Mouse (Mus musculus) embryonic facial prominence, embryonic 13.5 days (tissue): ENCODE data around the gene H2al1j. TPM values are rescaled to one million over a fixed set of nuclear protein-coding genes. Genes with fewer than 3 reads are reported as not detected.
"Not testable (repeated sequence)": the region's sequence is repeated elsewhere in the genome, so short reads cannot be mapped to it uniquely, and the experiment has no call there.

ENCODE experiments used
- ATAC-seq: fragments of 200-750 bp; cut with Nextera tagmentation; 2 replicates; pipeline ENCODE4 v1.8.0; 2017; ENCODE audit warnings: low read depth; ENCODE audit not compliant: insufficient number of reproducible peaks, insufficient read depth, low FRiP score, low TSS enrichment
- H3K27ac ChIP-seq: fragments of 300-500 bp; sonication (generic); 2 replicates; pipeline ENCODE4 v1.5.1; 2015; ENCODE audit warnings: moderate library complexity, mild to moderate bottlenecking, inconsistent platforms
- H3K27me3 ChIP-seq: fragments of 300-500 bp; sonication (generic); 2 replicates; pipeline ENCODE4 v1.6.1; 2015; ENCODE audit warnings: mild to moderate bottlenecking, inconsistent platforms
- H3K36me3 ChIP-seq: fragments of 300-500 bp; sonication (generic); 2 replicates; pipeline ENCODE4 v1.6.1; 2015; ENCODE audit warnings: mild to moderate bottlenecking, inconsistent platforms
- H3K4me1 ChIP-seq: fragments of 300-500 bp; sonication (generic); 2 replicates; pipeline ENCODE4 v1.6.1; 2015; ENCODE audit warnings: inconsistent platforms
- H3K4me2 ChIP-seq: fragments of 300-500 bp; sonication (generic); 2 replicates; pipeline ENCODE4 v1.6.1; 2015; ENCODE audit warnings: moderate library complexity, mild to moderate bottlenecking, inconsistent platforms
- H3K4me3 ChIP-seq: fragments of 300-500 bp; sonication (generic); 2 replicates; pipeline ENCODE4 v1.5.1; 2015; ENCODE audit warnings: mild to moderate bottlenecking, inconsistent platforms
- H3K9ac ChIP-seq: fragments of 300-500 bp; sonication (generic); 2 replicates; pipeline ENCODE4 v1.6.1; 2015; ENCODE audit warnings: mild to moderate bottlenecking, inconsistent platforms
- H3K9me3 ChIP-seq: fragments of 300-500 bp; sonication (generic); 2 replicates; pipeline ENCODE4 v1.6.1; 2016; ENCODE audit warnings: inconsistent platforms
- WGBS: fragments of 180-500 bp; shearing (Covaris S2); methylation state at CpG from one replicate; pipeline ENCODE4 v1.1.7; 2015; ENCODE audit warnings: mixed read lengths; 5-methylcytosine and 5-hydroxymethylcytosine counted together
- polyA plus RNA-seq: library from polyadenylated mRNA; unstranded; fragments of >200 nt; fragmentation: Nextera tagmentation; extraction: Ambion mirVana; gene quantifications from 2 replicates; pipeline ENCODE4 v1.2.1, GENCODE M21; 2015

The H2al1j gene
- polyA plus RNA-seq: not detected in 2 replicates

DNA sequence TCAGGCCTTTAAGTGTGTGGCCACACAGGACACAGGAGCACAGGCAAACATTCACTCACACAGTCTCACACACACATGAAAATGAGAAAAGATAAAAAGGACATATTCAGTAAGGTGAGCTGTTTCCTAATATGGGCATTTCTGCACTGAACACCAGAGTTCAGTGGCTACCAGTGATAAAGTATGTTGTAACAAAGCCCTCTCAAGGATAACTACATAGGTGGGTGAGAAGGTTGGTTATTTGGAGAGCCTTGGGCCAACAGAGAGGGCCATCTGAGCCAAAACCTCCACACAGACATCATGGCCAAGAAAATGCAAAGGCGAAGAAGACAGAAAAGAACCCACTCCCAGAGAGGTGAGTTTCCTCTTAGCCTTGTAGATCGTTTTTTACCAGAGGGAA lies at the start of gene H2al1j:
Gene H2al1j, plus strand, starts transcription at position 301 of the 400 bp plus-strand sequence.
- not testable (repeated sequence) for H3K4me1 ChIP-seq, H3K27ac ChIP-seq, H3K4me3 ChIP-seq, H3K36me3 ChIP-seq, ATAC-seq, H3K4me2 ChIP-seq, H3K9me3 ChIP-seq, H3K9ac ChIP-seq
- 90% methylated on average over 2 of the region's 2 CpGs for WGBS
- 0 out of 2 replicates have a peak, but pooled peaks cover 12% of the 10 kb centered on the region for H3K27me3 ChIP-seq

DNA sequence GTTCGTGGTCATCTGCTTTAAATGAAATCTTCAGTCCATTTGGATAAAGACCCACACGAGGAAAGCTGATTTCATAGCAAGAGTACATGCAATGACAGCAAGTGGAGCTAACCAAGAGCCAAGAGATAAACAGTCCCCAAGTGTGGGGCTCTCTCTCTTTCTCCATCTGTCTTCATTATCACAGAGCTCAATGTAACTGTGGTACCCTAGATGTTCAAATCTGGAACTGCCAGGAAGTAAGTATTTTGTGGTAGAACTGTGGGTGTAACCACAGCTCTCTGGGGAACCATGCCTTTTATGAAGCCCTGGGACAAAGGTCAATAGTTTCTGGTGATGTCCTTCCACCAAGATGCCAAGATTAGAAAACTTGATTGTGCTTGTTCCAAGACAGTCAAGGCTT lies 46.9 kb upstream of the H2al1j start:
- no peak for ATAC-seq

GRCm38 (mm10) chrX:11288306-11288882 lies 39.2 kb upstream of the H2al1j start:
- Histone ChIP-seq H3K4me2 (no peak overlapping the region), H3K36me3 (no peaks in the 10 kb centered on the region), H3K4me1 (no peaks in the 10 kb centered on the region), H3K27ac (no peak overlapping the region), H3K9ac (no peak overlapping the region), H3K9me3 (no peaks in the 10 kb centered on the region), H3K4me3 (no peak overlapping the region), H3K27me3 (peaks cover 49% of the 10 kb centered on the region)
- WGBS: 65% methylated on average over 14 of the region's 14 CpGs
- no peak for ATAC-seq

More for the DNA sequence above, 46.9 kb upstream of the H2al1j start:
- Histone ChIP-seq H3K4me1 (no peaks in the 10 kb centered on the region), H3K4me2 (no peak overlapping the region), H3K9ac (no peak overlapping the region), H3K27me3 (peaks cover 16% of the 10 kb centered on the region; the same call in 1 of the 2 replicates), H3K27ac (no peak overlapping the region), H3K36me3 (no peaks in the 10 kb centered on the region), H3K9me3 (no peaks in the 10 kb centered on the region), H3K4me3 (no peak overlapping the region)
- 60% methylated on average over 2 of the region's 2 CpGs for WGBS

- no peaks in the 10 kb centered on the region for H3K4me1 ChIP-seq
- WGBS: 62% methylated on average over 4 of the region's 4 CpGs
- H3K4me2 ChIP-seq: no peak overlapping the region
- ATAC-seq: no peak
- H3K27me3 ChIP-seq: peaks cover 55% of the 10 kb centered on the region
- H3K9me3 ChIP-seq: no peaks in the 10 kb centered on the region
- H3K36me3 ChIP-seq: no peaks in the 10 kb centered on the region
- H3K9ac ChIP-seq: no peak overlapping the region
- H3K4me3 ChIP-seq: no peak overlapping the region
- H3K27ac ChIP-seq: no peak overlapping the region
These were observed 38.4 kb upstream of the H2al1j start for GRCm38 (mm10) chrX:11289244-11289643.

DNA sequence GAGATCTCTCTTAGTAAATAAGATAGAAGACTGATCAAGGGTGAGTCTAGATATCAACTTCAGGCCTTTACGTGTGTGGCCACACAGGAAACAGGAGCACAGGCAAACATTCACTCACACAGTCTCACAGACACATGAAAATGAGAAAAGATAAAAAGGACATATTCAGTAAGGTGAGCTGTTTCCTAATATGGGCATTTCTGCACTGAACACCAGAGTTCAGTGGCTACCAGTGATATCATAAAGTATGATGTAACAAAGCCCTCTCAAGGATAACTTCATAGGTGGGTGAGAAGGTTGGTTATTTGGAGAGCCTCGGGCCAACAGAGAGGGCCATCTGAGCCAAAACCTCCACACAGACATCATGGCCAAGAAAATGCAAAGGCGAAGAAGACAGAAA lies 28.7 kb upstream of the H2al1j start, which contains the start of gene H2al1a:
Gene H2al1a, plus strand, starts transcription at position 301 of the 400 bp plus-strand sequence.
- ATAC-seq, H3K4me2 ChIP-seq, H3K9ac ChIP-seq, H3K27ac ChIP-seq, H3K36me3 ChIP-seq, H3K9me3 ChIP-seq, H3K4me3 ChIP-seq, H3K4me1 ChIP-seq, H3K27me3 ChIP-seq: not testable (repeated sequence)
- no CpG with 5 or more reads among the region's 3 CpGs for WGBS

DNA sequence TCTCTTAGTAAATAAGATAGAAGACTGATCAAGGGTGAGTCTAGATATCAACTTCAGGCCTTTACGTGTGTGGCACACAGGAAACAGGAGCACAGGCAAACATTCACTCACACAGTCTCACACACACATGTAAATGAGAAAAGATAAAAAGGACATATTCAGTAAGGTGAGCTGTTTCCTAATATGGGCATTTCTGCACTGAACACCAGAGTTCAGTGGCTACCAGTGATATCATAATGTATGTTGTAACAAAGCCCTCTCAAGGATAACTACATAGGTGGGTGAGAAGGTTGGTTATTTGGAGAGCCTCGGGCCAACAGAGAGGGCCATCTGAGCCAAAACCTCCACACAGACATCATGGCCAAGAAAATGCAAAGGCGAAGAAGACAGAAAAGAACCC lies 25.5 kb upstream of the H2al1j start, which contains the start of gene H2al1b:
Gene H2al1b, plus strand, starts transcription at position 301 of the 400 bp plus-strand sequence.
- not testable (repeated sequence) for H3K27me3 ChIP-seq, ATAC-seq, H3K4me1 ChIP-seq, H3K27ac ChIP-seq, H3K9ac ChIP-seq, H3K4me2 ChIP-seq, H3K9me3 ChIP-seq, H3K36me3 ChIP-seq, H3K4me3 ChIP-seq
- WGBS: 92% methylated on average over 1 of the region's 3 CpGs

DNA sequence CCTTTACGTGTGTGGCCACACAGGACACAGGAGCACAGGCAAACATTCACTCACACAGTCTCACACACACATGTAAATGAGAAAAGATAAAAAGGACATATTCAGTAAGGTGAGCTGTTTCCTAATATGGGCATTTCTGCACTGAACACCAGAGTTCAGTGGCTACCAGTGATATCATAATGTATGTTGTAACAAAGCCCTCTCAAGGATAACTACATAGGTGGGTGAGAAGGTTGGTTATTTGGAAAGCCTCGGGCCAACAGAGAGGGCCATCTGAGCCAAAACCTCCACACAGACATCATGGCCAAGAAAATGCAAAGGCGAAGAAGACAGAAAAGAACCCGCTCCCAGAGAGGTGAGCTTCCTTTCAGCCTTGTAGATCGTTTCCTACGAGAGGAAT lies 22.3 kb upstream of the H2al1j start, which contains the start of gene H2al1c:
Gene H2al1c, plus strand, starts transcription at position 301 of the 400 bp plus-strand sequence.
- not testable (repeated sequence) for H3K4me3 ChIP-seq, ATAC-seq, H3K4me1 ChIP-seq, H3K9ac ChIP-seq, H3K4me2 ChIP-seq, H3K27ac ChIP-seq, H3K9me3 ChIP-seq, H3K27me3 ChIP-seq, H3K36me3 ChIP-seq
- 85% methylated on average over 2 of the region's 6 CpGs for WGBS

- not testable (repeated sequence) for H3K4me2 ChIP-seq
- no CpG with 5 or more reads among the region's 6 CpGs for WGBS
These were observed 19.1 kb upstream of the H2al1j start, which contains the start of gene H2al1d for GRCm38 (mm10) chrX:11308524-11308923. Gene H2al1d (plus strand): TSS chrX:11308824.

DNA sequence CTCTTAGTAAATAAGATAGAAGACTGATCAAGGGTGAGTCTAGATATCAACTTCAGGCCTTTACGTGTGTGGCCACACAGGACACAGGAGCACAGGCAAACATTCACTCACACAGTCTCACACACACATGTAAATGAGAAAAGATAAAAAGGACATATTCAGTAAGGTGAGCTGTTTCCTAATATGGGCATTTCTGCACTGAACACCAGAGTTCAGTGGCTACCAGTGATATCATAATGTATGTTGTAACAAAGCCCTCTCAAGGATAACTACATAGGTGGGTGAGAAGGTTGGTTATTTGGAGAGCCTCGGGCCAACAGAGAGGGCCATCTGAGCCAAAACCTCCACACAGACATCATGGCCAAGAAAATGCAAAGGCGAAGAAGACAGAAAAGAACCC lies 16.0 kb upstream of the H2al1j start, which contains the start of gene H2al1e:
Gene H2al1e, plus strand, starts transcription at position 301 of the 400 bp plus-strand sequence.
- H3K36me3 ChIP-seq, H3K4me3 ChIP-seq, H3K27ac ChIP-seq, H3K9me3 ChIP-seq, ATAC-seq, H3K27me3 ChIP-seq, H3K9ac ChIP-seq, H3K4me2 ChIP-seq, H3K4me1 ChIP-seq: not testable (repeated sequence)
- WGBS: no CpG with 5 or more reads among the region's 3 CpGs

More at GRCm38 (mm10) chrX:11308524-11308923, 19.1 kb upstream of the H2al1j start, which contains the start of gene H2al1d:
- not testable (repeated sequence) for H3K27me3 ChIP-seq, H3K4me1 ChIP-seq, H3K9me3 ChIP-seq, H3K36me3 ChIP-seq, H3K4me3 ChIP-seq, H3K27ac ChIP-seq, ATAC-seq, H3K9ac ChIP-seq

- no CpG with 5 or more reads among the region's 6 CpGs for WGBS
- not testable (repeated sequence) for H3K9ac ChIP-seq, ATAC-seq, H3K4me2 ChIP-seq, H3K27ac ChIP-seq, H3K27me3 ChIP-seq, H3K4me3 ChIP-seq, H3K4me1 ChIP-seq, H3K9me3 ChIP-seq, H3K36me3 ChIP-seq
These were observed 12.8 kb upstream of the H2al1j start, which contains the start of gene H2al1f for GRCm38 (mm10) chrX:11314858-11315257. Gene H2al1f (plus strand): TSS chrX:11315158.

DNA sequence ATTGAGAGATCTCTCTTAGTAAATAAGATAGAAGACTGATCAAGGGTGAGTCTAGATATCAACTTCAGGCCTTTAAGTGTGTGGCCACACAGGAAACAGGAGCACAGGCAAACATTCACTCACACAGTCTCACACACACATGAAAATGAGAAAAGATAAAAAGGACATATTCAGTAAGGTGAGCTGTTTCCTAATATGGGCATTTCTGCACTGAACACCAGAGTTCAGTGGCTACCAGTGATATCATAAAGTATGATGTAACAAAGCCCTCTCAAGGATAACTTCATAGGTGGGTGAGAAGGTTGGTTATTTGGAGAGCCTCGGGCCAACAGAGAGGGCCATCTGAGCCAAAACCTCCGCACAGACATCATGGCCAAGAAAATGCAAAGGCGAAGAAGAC lies 9.7 kb upstream of the H2al1j start, which contains the start of gene H2al1g:
Gene H2al1g, plus strand, starts transcription at position 301 of the 400 bp plus-strand sequence.
- WGBS: no CpG with 5 or more reads among the region's 3 CpGs
- not testable (repeated sequence) for H3K4me2 ChIP-seq, ATAC-seq, H3K27me3 ChIP-seq, H3K9me3 ChIP-seq, H3K4me3 ChIP-seq, H3K4me1 ChIP-seq, H3K9ac ChIP-seq, H3K27ac ChIP-seq, H3K36me3 ChIP-seq

GRCm38 (mm10) chrX:11321192-11321591 lies 6.4 kb upstream of the H2al1j start, which contains the start of gene H2al1h:
Gene H2al1h (plus strand): TSS chrX:11321492.
- H3K4me1 ChIP-seq, H3K4me3 ChIP-seq, H3K4me2 ChIP-seq, H3K9ac ChIP-seq, H3K36me3 ChIP-seq, ATAC-seq, H3K27ac ChIP-seq, H3K27me3 ChIP-seq, H3K9me3 ChIP-seq: not testable (repeated sequence)
- WGBS: no CpG with 5 or more reads among the region's 6 CpGs
